18 mouse cellular contexts compared by ENCODE assay signal in genomic region chr16:66004689-66005088, GRCm38 (mm10).
DNase-seq lines count a peak whose midpoint lies in the region; ATAC-seq lines count a peak whose summit lies in the region.
"Had no signal": no experiment of that assay in that cellular context is flagged by ENCODE, and none has a peak within 500 bp of the region (broad histone marks: within the 10 kb centered on the region; RNA-seq: fewer than 3 reads in every experiment).

No protein-coding gene starts in this region.

- H3K27me3 ChIP-seq in heart, embryonic 14.5 days (ENCODE audit: control insufficient read depth, insufficient read depth, low read length), result no peaks in the 10 kb centered on the region
- H3K27me3 ChIP-seq in intestine, embryonic 16.5 days (replicated peaks; ENCODE audit: control insufficient read depth, insufficient read depth, low read length), result no peaks in the 10 kb centered on the region
- H3K27me3 ChIP-seq in forebrain, embryonic 14.5 days (replicated peaks; ENCODE audit: control insufficient read depth, insufficient read depth, low read length), result no peaks in the 10 kb centered on the region
- H3K27me3 ChIP-seq: CH12.LX; hindbrain, embryonic 13.5 days; midbrain, embryonic 13.5 days; stomach, embryonic 15.5 days had no signal

- no peak overlapping the region for H3K4me3 ChIP-seq in heart, embryonic 14.5 days (ENCODE audit: control insufficient read depth in 1 of 2, insufficient read depth in 1 of 2, low read depth in 1 of 2, low read length in 2 of 2)
- no peak overlapping the region for H3K4me3 ChIP-seq in intestine, embryonic 16.5 days (ENCODE audit: low read length)
- H3K4me3 ChIP-seq in forebrain, embryonic 14.5 days (ENCODE audit: low read depth, low read length), result no peak overlapping the region
- H3K4me3 ChIP-seq: erythroblast, embryonic 14.5 days; hindbrain, embryonic 13.5 days; midbrain, embryonic 13.5 days; stomach, embryonic 15.5 days had no signal

- peaks cover 5 to 9% of the 10 kb centered on the region in 2 experiments; a peak in 3 of 4 replicates for H3K4me1 ChIP-seq in heart, embryonic 14.5 days (ENCODE audit: control insufficient read depth in 2 of 2, insufficient read depth in 2 of 2, low read length in 2 of 2)
- H3K4me1 ChIP-seq in intestine, embryonic 16.5 days (ENCODE audit: control insufficient read depth, insufficient read depth, low read length), result peaks cover 3% of the 10 kb centered on the region; the same call in 1 of the 2 replicates
- H3K4me1 ChIP-seq in forebrain, embryonic 14.5 days (ENCODE audit: control insufficient read depth, insufficient read depth, low read length), result no peaks in the 10 kb centered on the region
- H3K4me1 ChIP-seq: hindbrain, embryonic 13.5 days; midbrain, embryonic 13.5 days; stomach, embryonic 15.5 days had no signal

- ATAC-seq in heart, embryonic 14.5 days (ENCODE audit: insufficient number of reproducible peaks, insufficient read depth, low FRiP score, low read depth), result no peak
- 0 out of 2 replicates have a peak, but pooled peaks have one; percentile 40 for ATAC-seq in intestine, embryonic 16.5 days
- ATAC-seq in forebrain, embryonic 14.5 days, result no peak
- ATAC-seq: forebrain, embryonic 16.5 days; midbrain, embryonic 13.5 days had no signal

- H3K9ac ChIP-seq in heart, embryonic 14.5 days (ENCODE audit: low read length), result no peak overlapping the region
- H3K9ac ChIP-seq in intestine, embryonic 16.5 days (ENCODE audit: low read depth, low read length), result no peak overlapping the region
- H3K9ac ChIP-seq in forebrain, embryonic 14.5 days (ENCODE audit: low read length), result no peak overlapping the region
- H3K9ac ChIP-seq: hindbrain, embryonic 13.5 days; midbrain, embryonic 13.5 days; stomach, embryonic 15.5 days had no signal

- no peak overlapping the region for H3K27ac ChIP-seq in heart, embryonic 14.5 days (replicated peaks in 1 of 2; ENCODE audit: control insufficient read depth in 1 of 2, insufficient read depth in 1 of 2, low read depth in 2 of 2, low read length in 2 of 2)
- H3K27ac ChIP-seq in intestine, embryonic 16.5 days (ENCODE audit: low read length), result no peak overlapping the region
- H3K27ac ChIP-seq in forebrain, embryonic 14.5 days (ENCODE audit: low read depth, low read length), result no peak overlapping the region
- H3K27ac ChIP-seq: hindbrain, embryonic 13.5 days; midbrain, embryonic 13.5 days; stomach, embryonic 15.5 days had no signal

- H3K36me3 ChIP-seq in heart, embryonic 14.5 days (ENCODE audit: control insufficient read depth, insufficient read depth, low read length), result no peaks in the 10 kb centered on the region
- H3K36me3 ChIP-seq in intestine, embryonic 16.5 days (ENCODE audit: control insufficient read depth, insufficient read depth, low read length), result no peaks in the 10 kb centered on the region
- H3K36me3 ChIP-seq in forebrain, embryonic 14.5 days (ENCODE audit: control insufficient read depth, insufficient read depth, low read length), result no peaks in the 10 kb centered on the region
- H3K36me3 ChIP-seq: hindbrain, embryonic 13.5 days; midbrain, embryonic 13.5 days; stomach, embryonic 15.5 days had no signal

- peak overlapping the region; percentile 45 for H3K4me2 ChIP-seq in heart, embryonic 14.5 days (ENCODE audit: low read length)
- H3K4me2 ChIP-seq in intestine, embryonic 16.5 days (ENCODE audit: low read depth, low read length), result no peak overlapping the region
- H3K4me2 ChIP-seq in forebrain, embryonic 14.5 days (ENCODE audit: low read length), result no peak overlapping the region
- H3K4me2 ChIP-seq: hindbrain, embryonic 13.5 days; midbrain, embryonic 13.5 days; stomach, embryonic 15.5 days had no signal

- H3K9me3 ChIP-seq in heart, embryonic 14.5 days (ENCODE audit: control insufficient read depth, low read length), result no peaks in the 10 kb centered on the region
- H3K9me3 ChIP-seq in intestine, embryonic 16.5 days (ENCODE audit: control insufficient read depth, low read length), result no peaks in the 10 kb centered on the region
- no peaks in the 10 kb centered on the region for H3K9me3 ChIP-seq in forebrain, embryonic 14.5 days (replicated peaks; ENCODE audit: control insufficient read depth, low read length)
- H3K9me3 ChIP-seq: hindbrain, embryonic 13.5 days; midbrain, embryonic 13.5 days; stomach, embryonic 15.5 days had no signal

- WGBS in heart, embryonic 14.5 days, result 33% methylated on average over 9 of the region's 9 CpGs
- WGBS in intestine, embryonic 16.5 days, result 65% methylated on average over 9 of the region's 9 CpGs
- WGBS in forebrain, embryonic 14.5 days, result 87% methylated on average over 9 of the region's 9 CpGs

- peak; percentile 4 to 6 for DNase-seq in cerebellum, postnatal 10 days
- no peak for DNase-seq in cerebellum, postnatal 4 days (ENCODE audit: low spot score in 2 of 2)
- DNase-seq in heart, adult 8-10 months (ENCODE audit: low spot score), result no peak
- peak; percentile 2 to 4 for DNase-seq in kidney, postnatal 4 days
- DNase-seq in kidney, adult 18-20 months, result no peak
- DNase-seq in forebrain, embryonic 14.5 days (ENCODE audit: low spot score), result no peak
- DNase-seq: adrenal gland, postnatal 25 days; cerebellum, adult 8-10 months; kidney, adult 8-10 months; right cerebral cortex, adult 18-20 months had no signal

Comparison
In these comparisons a context has a peak if more than half of its experiments do, and no peak if none do; other contexts are left out.
1. DNase-seq: peak in cerebellum, postnatal 10 days (2 of 2) and kidney, postnatal 4 days (2 of 2); none in cerebellum, postnatal 4 days (0 of 2), heart, adult 8-10 months (single experiment), kidney, adult 18-20 months (single experiment) and forebrain, embryonic 14.5 days (single experiment).